Mouse (Mus musculus): ENCODE data around the gene Dennd4a. TPM values are rescaled to one million over a fixed set of nuclear protein-coding genes. Genes with fewer than 3 reads are reported as not detected.

Gene Dennd4a
- polyA plus RNA-seq, 1 experiment from 2014 or later, result 42.3 TPM

Other genes starting within 250 kb of the Dennd4a start
- 198 and 207 TPM in 2 replicates for gene Rab11a, start 73.6 kb upstream of the Dennd4a start, polyA plus RNA-seq (2015; fragmentation: Nextera tagmentation; extraction: Ambion mirVana)
- gene Slc24a1, start 140.3 kb downstream of the Dennd4a start, polyA plus RNA-seq (2015; fragmentation: Nextera tagmentation; extraction: Ambion mirVana), result 0.05 and 0.07 TPM in 2 replicates
- 19.1 and 20.9 TPM in 2 replicates for gene Ints14, start 149.6 kb downstream of the Dennd4a start, polyA plus RNA-seq (2015; fragmentation: Nextera tagmentation; extraction: Ambion mirVana)
- 63.3 and 68.4 TPM in 2 replicates for gene Hacd3, start 210.4 kb downstream of the Dennd4a start, polyA plus RNA-seq (2015; fragmentation: Nextera tagmentation; extraction: Ambion mirVana)
- gene Dpp8, start 221.1 kb downstream of the Dennd4a start, polyA plus RNA-seq (2015; fragmentation: Nextera tagmentation; extraction: Ambion mirVana), result 18.8 and 20.1 TPM in 2 replicates

Measured in liver, embryonic 16.5 days (tissue).